Mouse (Mus musculus) gastrocnemius, postnatal 4 days (tissue): Measurements from ENCODE around the gene L3mbtl4. TPM values are rescaled to one million over a fixed set of nuclear protein-coding genes. Genes with fewer than 3 reads are reported as not detected.

Experiments used
- DNase-seq, 2 experiments: peaks; one replicate each; pipeline ENCODE4 v3.0.0; 2021 to 2022; ENCODE audit warnings: low spot score in 2 of 2, mixed read lengths in 2 of 2
- total RNA-seq, 2 experiments: library from RNA; stranded (reverse); gene quantifications; 2 replicates each; pipeline ENCODE4 v1.2.3; 2021

The L3mbtl4 gene
- total RNA-seq, 2 experiments from 2014 or later, result not detected

DNA sequence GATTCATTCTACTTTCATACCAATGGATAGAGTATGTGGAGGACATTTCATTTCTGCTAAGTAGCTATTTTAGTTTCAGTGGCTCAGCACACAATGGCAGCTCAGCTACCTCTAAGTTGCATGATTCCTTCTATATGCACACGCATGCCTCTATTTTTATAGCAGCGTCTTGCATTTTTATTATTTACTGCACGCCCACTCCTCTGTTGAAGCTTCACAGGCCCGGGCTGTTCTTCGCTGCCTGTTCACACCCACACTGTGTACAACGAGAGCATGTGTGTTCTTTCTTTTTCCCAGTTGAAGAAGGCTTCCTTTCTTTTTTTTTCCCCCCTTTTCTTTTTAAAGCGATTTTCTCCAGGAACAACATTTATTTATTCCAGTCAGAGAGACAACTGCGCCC is 357.8 kb downstream of the L3mbtl4 start:
- no peak for DNase-seq

DNA sequence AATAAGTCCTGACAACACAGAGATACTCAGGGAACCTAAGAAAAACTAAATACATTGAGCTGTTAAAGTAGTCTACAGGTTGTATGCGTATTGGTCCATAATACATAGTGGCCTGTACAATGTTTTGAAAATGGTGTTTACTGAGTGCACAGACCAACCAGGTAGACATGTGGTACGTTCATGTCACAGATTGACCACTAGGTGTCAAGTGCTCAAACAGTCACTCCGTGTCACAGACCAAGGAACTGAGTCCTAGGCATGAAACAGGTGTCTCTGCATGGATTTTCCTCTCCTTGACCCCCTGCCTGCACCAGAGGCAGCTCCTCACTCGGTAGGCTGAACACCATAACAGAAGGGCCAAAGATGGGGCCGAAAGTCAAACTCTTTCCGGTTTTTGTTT is 366.6 kb downstream of the L3mbtl4 start:
- DNase-seq, result no peak

DNA sequence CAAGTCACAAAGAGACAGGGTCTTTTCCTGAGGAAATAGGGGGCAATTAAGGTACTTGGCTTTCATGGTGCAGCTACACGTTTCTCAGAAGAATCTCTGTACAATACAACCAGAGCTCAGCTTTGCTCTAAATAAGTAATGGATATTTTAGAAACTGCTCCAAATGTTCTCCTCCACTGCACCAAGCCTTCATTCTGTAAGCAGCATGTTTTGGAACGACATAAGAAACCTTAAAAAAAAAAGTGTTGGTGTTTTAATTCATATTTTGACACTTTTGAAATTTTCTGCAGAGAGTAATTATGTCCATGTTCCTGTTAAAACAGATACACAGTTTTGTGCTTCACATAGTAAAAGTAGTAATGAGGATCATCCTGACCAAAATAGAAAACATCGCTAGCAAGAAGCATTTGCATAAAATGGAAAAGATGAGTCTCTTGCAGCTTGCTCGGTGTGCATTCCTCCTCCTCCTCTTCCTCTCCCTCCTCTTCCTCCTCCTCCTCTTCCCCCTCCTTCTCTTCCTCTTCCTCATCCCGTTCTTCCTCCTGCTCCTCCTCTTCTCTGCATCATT is 369.0 kb downstream of the L3mbtl4 start:
- no peak for DNase-seq

DNA sequence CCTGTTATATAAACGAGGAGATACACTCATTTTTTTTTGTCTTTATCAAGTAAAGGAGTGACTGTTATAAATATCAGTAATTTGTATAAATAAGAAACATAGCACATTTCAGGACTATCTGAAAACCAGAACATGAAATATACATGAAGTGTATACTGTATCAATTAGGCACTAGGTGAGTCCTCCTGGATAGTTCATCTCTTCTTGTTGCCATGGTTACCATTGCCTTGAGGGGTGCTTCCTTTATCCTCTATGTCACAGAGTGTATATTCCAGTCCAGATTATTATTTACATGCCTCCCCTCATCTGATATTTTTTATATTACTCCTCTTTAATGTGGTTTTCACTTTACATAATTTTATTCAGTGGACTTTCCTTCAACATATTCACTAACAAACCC is 392.9 kb downstream of the L3mbtl4 start:
- no peak for DNase-seq

DNA sequence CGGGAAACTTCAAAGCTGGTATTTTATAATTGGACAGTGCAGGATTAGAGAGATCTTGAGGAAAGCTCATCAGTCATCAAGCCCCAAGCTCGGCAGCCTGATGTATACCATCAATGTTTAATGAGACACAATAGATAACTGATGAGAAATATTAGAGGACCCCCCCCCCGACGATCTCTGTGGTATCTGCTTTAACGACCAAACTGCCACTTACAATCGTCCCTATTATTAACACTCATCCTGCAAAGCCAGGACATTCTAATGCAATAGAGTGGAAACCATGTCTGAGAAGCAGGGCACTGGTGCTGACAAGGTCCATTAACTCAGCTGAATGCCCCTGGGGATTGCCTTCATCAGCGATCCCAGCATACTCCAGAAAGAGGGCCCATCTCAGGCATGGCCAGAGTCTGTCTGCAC is 398.5 kb downstream of the L3mbtl4 start:
- no peak for DNase-seq

DNA sequence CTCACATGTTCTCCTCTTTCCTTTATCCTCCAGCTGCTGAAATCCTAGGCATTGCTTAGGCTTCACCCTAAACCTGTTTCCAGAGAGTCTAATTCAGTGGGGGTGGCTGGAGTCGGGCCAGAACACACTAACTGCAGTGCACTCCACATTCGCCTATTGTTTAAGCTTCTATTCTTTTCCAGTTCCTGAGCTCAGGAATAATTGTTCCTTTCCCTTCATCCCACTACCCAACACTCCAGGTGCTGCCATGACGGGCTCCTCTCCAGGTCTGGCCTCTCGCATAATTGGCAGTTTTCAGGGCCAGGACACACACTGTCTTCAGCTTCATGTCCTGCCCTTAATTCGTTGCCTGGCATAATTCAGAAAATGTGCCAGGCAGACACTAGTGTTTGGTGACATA is 437.1 kb downstream of the L3mbtl4 start:
- DNase-seq, result no peak

DNA sequence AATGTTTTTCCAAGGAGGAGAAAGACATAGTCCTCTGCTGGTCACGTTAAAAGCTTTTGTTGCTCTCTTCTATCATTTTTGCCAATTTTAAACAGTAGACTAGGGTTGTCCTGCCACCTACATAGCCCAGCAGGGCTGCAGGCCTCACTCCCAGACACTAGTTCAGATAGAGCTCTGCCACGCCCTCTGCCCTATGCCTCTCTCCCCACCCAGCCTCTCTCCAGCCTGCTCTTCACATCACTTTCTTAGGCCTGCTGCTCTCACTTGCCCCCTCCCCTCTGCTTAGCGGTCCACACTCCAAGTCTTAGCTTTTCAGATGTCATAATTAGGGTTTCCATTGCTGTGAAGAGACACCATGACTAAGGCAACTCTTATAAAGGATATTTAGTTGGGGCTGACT is 437.8 kb downstream of the L3mbtl4 start:
- no peak for DNase-seq

DNA sequence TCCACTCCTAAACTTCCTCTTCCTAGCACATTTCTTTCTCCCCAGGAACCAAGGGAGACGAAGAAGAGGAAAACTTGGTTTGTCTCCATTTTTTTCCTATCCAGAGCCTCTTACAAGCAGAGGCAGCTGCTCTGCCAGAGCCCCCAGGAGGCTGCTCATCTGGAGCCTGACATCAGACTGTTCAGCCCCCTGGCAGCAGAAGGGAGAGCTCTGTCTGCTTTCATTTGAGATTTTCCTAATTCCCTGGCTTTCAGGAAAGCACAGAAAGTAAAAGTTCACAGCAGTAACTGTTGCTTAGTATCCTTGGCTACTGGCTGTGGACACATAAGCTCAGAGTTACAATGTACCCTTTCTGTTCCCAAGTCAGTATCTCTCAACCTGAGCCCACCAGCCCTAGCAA is 474.7 kb downstream of the L3mbtl4 start:
- peak in 1 of 2 experiments; percentile 37 for DNase-seq

DNA sequence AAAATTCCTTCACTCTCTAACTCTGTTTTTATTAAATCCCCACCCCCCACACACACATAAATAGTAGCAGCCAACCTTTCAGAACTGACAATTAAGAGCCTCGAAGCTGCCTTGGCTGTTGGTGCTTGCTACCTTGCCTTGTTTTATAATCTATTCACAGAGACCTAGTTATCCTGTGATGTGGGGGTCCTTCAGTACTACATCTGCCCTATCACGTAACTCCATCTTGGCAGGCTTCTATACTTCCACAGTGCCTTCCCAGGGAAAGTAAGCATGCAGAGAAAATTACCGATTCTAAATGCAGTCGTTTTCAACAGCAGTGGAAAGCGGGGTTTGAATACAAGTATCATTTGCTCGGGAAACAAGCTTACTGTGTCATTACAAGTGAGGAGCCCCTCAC is 476.9 kb downstream of the L3mbtl4 start:
- DNase-seq, result no peak

DNA sequence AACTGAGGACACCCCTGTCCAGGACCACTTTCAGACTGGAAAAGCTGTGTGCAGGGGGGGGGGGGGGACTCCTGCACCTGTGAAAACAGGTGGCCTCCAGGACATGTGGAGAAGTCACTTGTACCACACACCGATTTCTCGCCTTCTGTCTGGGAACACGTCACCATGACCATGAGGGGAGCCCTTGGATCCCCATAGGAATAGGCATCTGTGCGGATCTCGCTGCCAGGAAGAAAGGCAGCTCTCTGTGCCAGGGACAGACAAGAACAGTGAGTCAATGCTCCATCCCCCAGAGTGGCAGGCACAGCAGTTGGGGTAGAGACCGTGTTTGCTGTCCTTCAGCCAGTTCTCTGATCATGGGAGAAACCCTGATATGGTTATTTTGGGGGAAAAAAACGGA is 479.5 kb downstream of the L3mbtl4 start:
- no peak for DNase-seq

DNA sequence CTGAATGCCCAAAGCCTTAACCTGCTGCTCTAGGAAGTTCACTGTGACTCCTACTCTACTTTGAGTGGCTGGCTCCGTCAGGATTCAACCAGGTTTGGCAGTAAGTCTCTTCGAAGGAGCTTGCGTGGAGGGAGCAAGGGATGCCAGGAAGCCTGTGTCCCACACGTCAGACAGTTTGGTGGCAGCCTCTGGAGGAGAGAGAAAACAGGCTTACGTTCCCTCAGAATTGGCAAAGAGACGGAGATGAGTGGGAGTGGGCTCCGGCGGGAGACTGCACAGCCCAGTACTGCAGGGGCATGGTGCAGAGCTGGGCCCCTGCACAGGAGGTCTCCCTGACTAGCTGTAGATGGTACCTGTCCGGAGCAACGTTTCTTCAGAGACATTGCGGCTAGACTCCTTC is 481.2 kb downstream of the L3mbtl4 start:
- no peak for DNase-seq

DNA sequence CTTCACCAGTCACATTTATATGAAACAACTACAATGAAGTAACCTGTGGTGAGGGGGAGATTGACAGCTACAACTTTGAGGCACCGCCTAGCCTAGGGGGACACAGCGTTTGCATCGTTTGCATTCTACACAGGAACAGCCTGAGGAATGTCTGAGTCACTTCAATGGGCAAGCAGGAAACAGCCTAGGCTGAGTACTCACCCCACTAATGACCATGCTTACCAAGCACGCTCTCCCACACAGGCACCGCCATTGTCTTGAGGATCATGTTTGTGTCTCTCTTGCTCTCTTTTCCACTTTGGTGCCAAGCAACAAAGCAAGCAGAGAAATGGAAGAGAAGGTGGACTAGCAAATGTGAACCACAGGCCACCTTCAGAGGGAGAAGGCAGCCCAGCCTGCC is 484.8 kb downstream of the L3mbtl4 start:
- DNase-seq, result no peak

DNA sequence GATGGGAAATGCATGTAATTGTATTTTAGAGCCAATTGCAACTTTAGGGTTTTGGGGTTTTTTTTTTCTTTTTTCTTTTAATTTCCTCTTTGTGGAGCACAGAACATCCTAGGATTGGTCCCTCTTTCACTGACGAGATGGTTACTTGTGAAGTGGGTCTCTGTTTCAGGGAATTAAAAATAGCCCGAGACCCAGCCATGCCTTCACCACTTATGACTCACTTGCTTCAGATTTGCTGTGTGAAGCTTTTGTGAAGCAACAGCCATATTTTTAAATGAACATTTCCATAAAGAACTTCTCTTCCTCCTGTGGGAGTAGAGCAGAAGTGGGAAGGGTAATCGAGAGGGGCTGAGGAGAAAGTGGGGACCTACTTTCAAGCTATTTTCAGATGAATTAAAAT is 485.3 kb downstream of the L3mbtl4 start:
- DNase-seq, result no peak

DNA sequence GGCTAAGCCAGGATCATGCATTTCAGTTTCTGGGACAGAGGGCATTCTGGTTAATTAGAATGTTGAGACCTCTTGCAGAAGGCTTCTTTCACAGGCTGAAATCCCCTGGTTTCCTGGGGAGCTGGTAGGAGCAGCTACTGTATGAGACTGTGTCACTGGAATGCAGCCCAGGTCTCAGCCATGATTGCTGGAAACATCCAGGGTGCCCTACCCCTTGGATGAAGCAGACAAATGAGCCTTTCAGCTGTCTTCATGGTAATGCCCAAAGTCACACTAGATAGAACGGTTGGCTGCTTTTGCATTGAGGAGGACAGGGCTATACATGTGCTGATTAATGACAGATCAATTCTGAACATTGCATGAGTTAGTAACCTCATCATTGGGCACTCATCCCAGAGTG is 486.4 kb downstream of the L3mbtl4 start:
- DNase-seq, result no peak

DNA sequence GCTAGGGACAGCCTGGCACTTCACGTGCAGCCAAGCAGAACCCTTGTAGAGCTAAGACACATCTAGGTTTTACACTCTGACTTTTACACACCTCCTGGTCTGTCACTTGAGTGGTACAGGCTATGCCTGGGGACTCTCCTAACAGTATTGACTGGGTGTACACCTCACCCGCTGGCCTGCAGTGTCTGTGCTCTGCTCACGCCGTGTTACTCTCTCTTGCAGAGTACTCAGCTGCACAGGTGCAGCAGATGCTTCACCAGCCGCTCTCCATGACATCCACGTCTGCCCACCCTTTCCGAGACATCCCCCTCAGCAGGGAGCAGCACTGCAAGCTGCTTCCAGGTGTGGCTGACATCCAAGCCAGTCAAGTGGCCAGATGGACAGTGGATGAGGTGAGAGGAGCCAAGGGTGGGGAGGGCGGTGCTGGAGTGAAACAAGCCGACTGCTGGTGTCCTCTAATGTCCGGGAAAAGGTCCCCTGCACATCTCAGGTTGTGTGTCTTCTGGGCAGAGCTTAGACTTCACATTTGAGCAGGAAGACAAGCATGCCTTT is 490.8 kb downstream of the L3mbtl4 start:
- no peak for DNase-seq

DNA sequence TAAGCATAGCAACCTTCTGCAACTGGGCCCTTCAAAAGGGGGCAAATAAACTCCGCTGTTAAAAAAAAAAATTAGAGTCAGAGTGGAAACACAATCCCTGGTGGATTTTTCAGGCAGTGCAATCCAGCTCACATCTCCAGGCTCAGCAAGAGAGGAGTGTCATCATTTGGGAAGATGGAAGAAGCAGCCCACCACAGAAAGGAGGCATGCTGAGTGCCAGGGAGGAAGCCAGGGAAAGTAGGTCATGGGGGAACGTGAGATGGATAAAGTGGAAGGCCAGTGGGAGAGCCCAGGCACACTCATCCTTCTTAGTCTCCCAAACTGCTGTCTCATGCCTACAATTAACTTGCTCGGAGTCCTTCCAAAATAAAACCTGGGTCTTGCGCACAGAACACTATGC is 496.0 kb downstream of the L3mbtl4 start:
- no peak for DNase-seq

DNA sequence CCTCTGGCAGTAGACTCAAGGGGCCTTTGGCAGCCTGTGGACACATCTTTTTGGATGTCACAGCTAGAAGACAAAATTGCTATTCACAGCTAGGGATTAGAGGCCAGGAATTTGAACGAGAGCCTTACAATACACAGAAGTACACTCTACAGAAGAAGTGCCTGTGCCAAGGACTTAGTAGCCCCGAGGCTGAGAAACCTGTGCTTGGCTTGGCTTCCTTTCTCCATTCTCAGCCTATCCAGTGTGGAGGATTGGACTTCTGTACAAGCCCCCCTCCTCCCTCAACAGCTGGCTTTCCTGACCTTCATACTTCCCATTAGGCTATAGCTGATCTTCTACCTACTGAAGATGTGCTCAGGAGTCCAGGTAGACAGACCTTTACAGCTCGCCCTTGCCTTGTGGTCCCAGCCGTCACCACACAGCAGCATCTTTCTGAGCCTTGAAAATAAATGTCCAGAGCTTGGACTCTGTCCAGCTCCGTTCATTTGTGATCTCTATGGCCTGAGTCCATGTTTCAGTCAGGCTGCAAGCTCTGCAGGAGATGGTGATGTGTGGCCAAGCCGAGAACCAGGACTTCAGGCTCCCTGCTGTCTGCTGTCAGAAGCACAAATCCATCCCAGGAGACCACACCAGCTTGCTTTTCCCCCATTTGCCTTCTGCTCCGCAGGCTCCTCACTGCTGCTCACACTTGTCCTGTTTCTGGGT is 497.6 kb downstream of the L3mbtl4 start:
- DNase-seq, result no peak

DNA sequence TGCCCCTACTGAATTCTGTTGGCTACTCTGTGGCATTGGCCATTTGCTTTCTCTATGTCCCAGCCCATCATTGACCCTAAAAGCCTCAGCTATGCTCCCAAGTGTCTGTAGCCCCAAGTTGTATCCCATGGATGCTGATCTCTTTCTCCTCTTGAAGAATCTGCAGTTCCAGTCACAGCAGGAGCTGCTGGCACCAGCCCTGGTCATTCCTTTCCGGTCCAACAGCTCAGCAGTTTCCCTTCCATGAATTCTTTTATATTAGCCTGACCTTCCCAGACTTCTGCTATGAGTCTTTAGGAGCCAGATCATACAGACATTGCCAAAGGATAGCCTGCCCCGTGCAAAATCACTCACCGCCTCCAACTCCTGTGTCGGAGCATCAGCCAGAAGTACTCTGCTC is 520.1 kb downstream of the L3mbtl4 start:
- DNase-seq, result no peak

DNA sequence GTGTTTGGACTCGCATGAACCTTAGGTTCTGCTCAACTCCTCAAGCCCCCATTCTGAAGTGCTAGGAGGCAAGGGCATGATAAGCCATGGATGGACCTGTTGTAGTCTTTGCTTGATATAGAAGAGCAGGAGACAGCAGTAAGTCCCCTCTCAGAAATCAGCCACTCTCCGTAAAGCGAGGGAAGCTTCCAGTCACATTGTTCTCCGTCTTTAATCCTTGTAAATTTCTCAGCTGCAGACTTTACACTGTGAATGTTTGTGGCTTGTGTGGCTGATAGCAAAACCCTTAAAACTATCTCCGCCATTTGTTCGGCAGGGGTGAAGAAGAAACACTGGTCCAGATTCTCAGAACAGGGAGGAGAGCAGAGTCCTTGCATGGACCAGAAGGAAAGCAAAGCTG is 552.7 kb downstream of the L3mbtl4 start, which contains the start of gene Tmem200c:
TSS of gene Tmem200c (plus strand) at position 301 of the 400 bp plus-strand sequence.
- no peak for DNase-seq
